Mouse (Mus musculus): ENCODE data around the gene Myh14. TPM values are rescaled to one million over a fixed set of nuclear protein-coding genes. Genes with fewer than 3 reads are reported as not detected.

Gene Myh14
- polyA plus RNA-seq, 1 experiment from 2014 or later, result 0.56 TPM

DNA sequence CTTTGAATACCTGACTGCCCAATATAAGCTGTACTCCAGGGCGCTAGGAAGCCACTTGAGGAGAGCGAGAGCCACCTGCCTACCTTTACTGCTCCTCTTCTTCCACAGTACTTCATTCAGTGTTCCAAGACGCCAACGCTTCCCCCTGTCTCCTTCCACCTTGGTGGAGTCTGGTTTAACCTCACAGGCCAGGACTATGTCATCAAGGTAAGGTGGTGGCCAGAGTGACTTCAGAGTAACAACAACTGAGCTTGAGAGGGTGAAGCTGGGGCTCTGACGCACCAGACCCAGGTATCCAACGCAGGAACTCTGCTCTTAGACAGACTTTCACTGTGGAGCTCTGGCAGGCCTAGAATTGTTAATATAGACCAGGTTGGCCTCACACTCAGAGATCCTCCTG lies 85.0 kb downstream of the Myh14 start:
- H3K4me3 ChIP-seq (ENCODE audit: low read depth, low read length), result no peak overlapping the region
- no peaks in the 10 kb centered on the region; the same call in none of the 2 replicates for H3K4me1 ChIP-seq (ENCODE audit: control insufficient read depth, insufficient read depth, low read length)
- no peak overlapping the region for H3K4me2 ChIP-seq
- no peaks in the 10 kb centered on the region for H3K9me3 ChIP-seq (replicated peaks; ENCODE audit: control insufficient read depth, low read length)
- no peak overlapping the region for H3K9ac ChIP-seq (ENCODE audit: low read depth, low read length)
- no peaks in the 10 kb centered on the region for H3K36me3 ChIP-seq (ENCODE audit: control insufficient read depth, insufficient read depth, low read length)
- WGBS (ENCODE audit: insufficient replicate concordance), result 77% methylated on average over 6 of the region's 6 CpGs
- no peak overlapping the region for H3K27ac ChIP-seq (ENCODE audit: low read depth, low read length)
- peaks cover 55% of the 10 kb centered on the region for H3K27me3 ChIP-seq (ENCODE audit: control insufficient read depth, insufficient read depth, low read length)
- no peak for ATAC-seq (replicated peaks; ENCODE audit: insufficient number of reproducible peaks, low FRiP score, low TSS enrichment)

DNA sequence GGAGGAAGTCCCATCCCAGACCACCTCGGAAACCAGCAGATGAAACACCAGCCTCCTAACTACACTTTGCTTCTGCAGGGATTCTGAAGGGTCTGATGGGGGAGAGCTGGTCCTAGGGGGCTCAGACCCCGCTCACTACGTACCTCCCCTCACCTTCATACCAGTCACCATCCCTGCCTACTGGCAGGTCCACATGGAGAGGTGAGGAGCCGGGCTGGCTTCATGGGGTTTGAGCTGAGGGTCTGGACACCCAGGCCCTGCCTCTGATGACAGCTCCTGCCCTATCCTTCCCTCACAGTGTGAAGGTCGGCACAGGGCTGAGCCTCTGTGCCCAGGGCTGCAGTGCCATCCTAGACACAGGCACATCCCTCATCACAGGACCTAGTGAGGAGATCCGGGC lies 85.7 kb downstream of the Myh14 start:
- Histone ChIP-seq H3K27me3 (ENCODE audit: control insufficient read depth, insufficient read depth, low read length) (peaks cover 48% of the 10 kb centered on the region), H3K4me3 (ENCODE audit: low read depth, low read length) (no peak overlapping the region), H3K27ac (ENCODE audit: low read depth, low read length) (no peak overlapping the region), H3K9ac (ENCODE audit: low read depth, low read length) (no peak overlapping the region), H3K36me3 (ENCODE audit: control insufficient read depth, insufficient read depth, low read length) (no peaks in the 10 kb centered on the region), H3K4me1 (ENCODE audit: control insufficient read depth, insufficient read depth, low read length) (no peaks in the 10 kb centered on the region; the same call in none of the 2 replicates), H3K4me2 (no peak overlapping the region), H3K9me3 (replicated peaks; ENCODE audit: control insufficient read depth, low read length) (no peaks in the 10 kb centered on the region)
- ATAC-seq (replicated peaks; ENCODE audit: insufficient number of reproducible peaks, low FRiP score, low TSS enrichment), result no peak
- WGBS (ENCODE audit: insufficient replicate concordance), result 78% methylated on average over 6 of the region's 6 CpGs

- H3K27ac ChIP-seq (ENCODE audit: low read depth, low read length), result no peak overlapping the region
- no peaks in the 10 kb centered on the region for H3K9me3 ChIP-seq (replicated peaks; ENCODE audit: control insufficient read depth, low read length)
- no peak overlapping the region for H3K4me3 ChIP-seq (ENCODE audit: low read depth, low read length)
- no peak overlapping the region for H3K4me2 ChIP-seq
- 67% methylated on average over 4 of the region's 4 CpGs for WGBS (ENCODE audit: insufficient replicate concordance)
- no peak overlapping the region for H3K9ac ChIP-seq (ENCODE audit: low read depth, low read length)
- H3K4me1 ChIP-seq (ENCODE audit: control insufficient read depth, insufficient read depth, low read length), result no peaks in the 10 kb centered on the region; the same call in none of the 2 replicates
- no peak for ATAC-seq (replicated peaks; ENCODE audit: insufficient number of reproducible peaks, low FRiP score, low TSS enrichment)
- no peaks in the 10 kb centered on the region for H3K36me3 ChIP-seq (ENCODE audit: control insufficient read depth, insufficient read depth, low read length)
- H3K27me3 ChIP-seq (ENCODE audit: control insufficient read depth, insufficient read depth, low read length), result peaks cover 43% of the 10 kb centered on the region
These were observed 86.3 kb downstream of the Myh14 start for GRCm38 (mm10) chr7:44584265-44584804.

DNA sequence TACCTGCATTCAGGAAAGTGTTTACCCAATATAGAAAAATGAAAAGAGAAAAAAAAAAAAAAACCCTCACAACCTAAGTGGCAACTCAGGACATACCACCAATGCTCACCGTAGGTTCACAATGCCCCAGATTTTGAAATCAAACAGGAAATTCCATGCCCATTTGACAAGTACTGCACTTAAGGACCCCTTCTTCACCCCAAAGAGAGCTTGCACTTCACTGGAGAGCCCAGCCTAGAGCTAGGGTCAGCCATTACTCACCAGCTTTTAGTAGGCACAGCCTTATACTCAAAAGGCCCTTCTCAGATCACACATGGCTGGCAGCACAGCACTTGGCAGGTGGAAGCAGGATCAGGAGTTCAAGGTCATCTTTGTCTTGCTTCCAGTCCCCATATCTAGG lies 87.5 kb downstream of the Myh14 start:
- no peak overlapping the region for H3K4me3 ChIP-seq (ENCODE audit: low read depth, low read length)
- H3K9me3 ChIP-seq (replicated peaks; ENCODE audit: control insufficient read depth, low read length), result no peaks in the 10 kb centered on the region
- H3K36me3 ChIP-seq (ENCODE audit: control insufficient read depth, insufficient read depth, low read length), result no peaks in the 10 kb centered on the region
- peaks cover 31% of the 10 kb centered on the region for H3K27me3 ChIP-seq (ENCODE audit: control insufficient read depth, insufficient read depth, low read length)
- no peak overlapping the region for H3K9ac ChIP-seq (ENCODE audit: low read depth, low read length)
- no peak overlapping the region for H3K27ac ChIP-seq (ENCODE audit: low read depth, low read length)
- ATAC-seq (replicated peaks; ENCODE audit: insufficient number of reproducible peaks, low FRiP score, low TSS enrichment), result no peak
- H3K4me2 ChIP-seq, result no peak overlapping the region
- WGBS (ENCODE audit: insufficient replicate concordance), result 69% methylated on average over 1 of the region's 1 CpGs
- H3K4me1 ChIP-seq (ENCODE audit: control insufficient read depth, insufficient read depth, low read length), result no peaks in the 10 kb centered on the region

- Histone ChIP-seq H3K27ac (ENCODE audit: low read depth, low read length) (no peak overlapping the region), H3K36me3 (ENCODE audit: control insufficient read depth, insufficient read depth, low read length) (no peaks in the 10 kb centered on the region), H3K4me3 (ENCODE audit: low read depth, low read length) (no peak overlapping the region), H3K9me3 (replicated peaks; ENCODE audit: control insufficient read depth, low read length) (no peaks in the 10 kb centered on the region), H3K9ac (ENCODE audit: low read depth, low read length) (no peak overlapping the region), H3K4me1 (ENCODE audit: control insufficient read depth, insufficient read depth, low read length) (no peaks in the 10 kb centered on the region), H3K4me2 (no peak overlapping the region), H3K27me3 (ENCODE audit: control insufficient read depth, insufficient read depth, low read length) (peaks cover 27% of the 10 kb centered on the region)
- 65% methylated on average over 5 of the region's 5 CpGs for WGBS (ENCODE audit: insufficient replicate concordance)
- ATAC-seq (replicated peaks; ENCODE audit: insufficient number of reproducible peaks, low FRiP score, low TSS enrichment), result no peak
These were observed 87.9 kb downstream of the Myh14 start for GRCm38 (mm10) chr7:44582709-44583108.

- H3K36me3 ChIP-seq (ENCODE audit: control insufficient read depth, insufficient read depth, low read length), result no peaks in the 10 kb centered on the region
- no peaks in the 10 kb centered on the region for H3K4me1 ChIP-seq (ENCODE audit: control insufficient read depth, insufficient read depth, low read length)
- no peaks in the 10 kb centered on the region for H3K9me3 ChIP-seq (replicated peaks; ENCODE audit: control insufficient read depth, low read length)
- H3K9ac ChIP-seq (ENCODE audit: low read depth, low read length), result no peak overlapping the region
- ATAC-seq (replicated peaks; ENCODE audit: insufficient number of reproducible peaks, low FRiP score, low TSS enrichment), result no peak
- no peak overlapping the region for H3K27ac ChIP-seq (ENCODE audit: low read depth, low read length)
- H3K4me3 ChIP-seq (ENCODE audit: low read depth, low read length), result no peak overlapping the region
- H3K4me2 ChIP-seq, result no peak overlapping the region
- 48% methylated on average over 6 of the region's 6 CpGs for WGBS (ENCODE audit: insufficient replicate concordance)
- peaks cover 16% of the 10 kb centered on the region for H3K27me3 ChIP-seq (ENCODE audit: control insufficient read depth, insufficient read depth, low read length)
These were observed 89.0 kb downstream of the Myh14 start for GRCm38 (mm10) chr7:44581637-44582036.

- no peak overlapping the region for H3K4me2 ChIP-seq
- no peak overlapping the region for H3K4me3 ChIP-seq (ENCODE audit: low read depth, low read length)
- no peak overlapping the region for H3K27ac ChIP-seq (ENCODE audit: low read depth, low read length)
- no peak for ATAC-seq (replicated peaks; ENCODE audit: insufficient number of reproducible peaks, low FRiP score, low TSS enrichment)
- H3K36me3 ChIP-seq (ENCODE audit: control insufficient read depth, insufficient read depth, low read length), result no peaks in the 10 kb centered on the region
- H3K9me3 ChIP-seq (replicated peaks; ENCODE audit: control insufficient read depth, low read length), result no peaks in the 10 kb centered on the region
- H3K27me3 ChIP-seq (ENCODE audit: control insufficient read depth, insufficient read depth, low read length), result no peaks in the 10 kb centered on the region; the same call in 1 of the 2 replicates
- 39% methylated on average over 5 of the region's 5 CpGs for WGBS (ENCODE audit: insufficient replicate concordance)
- H3K9ac ChIP-seq (ENCODE audit: low read depth, low read length), result no peak overlapping the region
- H3K4me1 ChIP-seq (ENCODE audit: control insufficient read depth, insufficient read depth, low read length), result no peaks in the 10 kb centered on the region
These were observed 94.3 kb downstream of the Myh14 start for GRCm38 (mm10) chr7:44576333-44576844.

DNA sequence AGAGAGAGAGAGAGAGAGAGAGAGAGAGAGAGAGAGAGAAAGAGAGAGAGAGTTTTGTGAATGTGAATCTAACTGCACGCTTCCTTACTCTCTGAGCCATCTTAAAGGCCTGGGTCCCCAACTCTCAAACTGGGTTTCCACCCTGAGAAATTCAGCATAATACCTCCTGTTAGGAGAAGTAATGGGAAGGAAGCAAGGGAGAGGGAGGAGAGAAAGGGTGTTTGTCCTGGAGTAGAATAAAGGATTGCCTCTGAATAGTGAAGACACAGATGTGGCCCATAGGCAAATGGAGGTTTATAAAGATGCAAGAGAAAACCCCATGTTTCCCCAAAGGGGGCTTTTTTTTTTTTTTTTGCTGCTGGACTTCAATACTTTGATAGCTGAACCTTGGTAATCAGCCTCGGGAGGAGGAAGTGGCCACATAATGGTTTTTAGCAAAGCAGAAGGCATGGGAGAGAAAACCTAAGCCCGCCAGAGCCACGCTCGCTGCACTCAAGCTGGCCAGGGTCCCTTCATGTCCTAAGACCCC lies 97.6 kb downstream of the Myh14 start:
- Histone ChIP-seq H3K4me3 (ENCODE audit: low read depth, low read length) (no peak overlapping the region), H3K9me3 (replicated peaks; ENCODE audit: control insufficient read depth, low read length) (no peaks in the 10 kb centered on the region), H3K27ac (ENCODE audit: low read depth, low read length) (no peak overlapping the region), H3K27me3 (ENCODE audit: control insufficient read depth, insufficient read depth, low read length) (0 out of 2 replicates have a peak, but pooled peaks cover 2% of the 10 kb centered on the region), H3K36me3 (ENCODE audit: control insufficient read depth, insufficient read depth, low read length) (no peaks in the 10 kb centered on the region), H3K4me2 (no peak overlapping the region), H3K4me1 (ENCODE audit: control insufficient read depth, insufficient read depth, low read length) (no peaks in the 10 kb centered on the region), H3K9ac (ENCODE audit: low read depth, low read length) (no peak overlapping the region)
- 76% methylated on average over 5 of the region's 5 CpGs for WGBS (ENCODE audit: insufficient replicate concordance)
- no peak for ATAC-seq (replicated peaks; ENCODE audit: insufficient number of reproducible peaks, low FRiP score, low TSS enrichment)

DNA sequence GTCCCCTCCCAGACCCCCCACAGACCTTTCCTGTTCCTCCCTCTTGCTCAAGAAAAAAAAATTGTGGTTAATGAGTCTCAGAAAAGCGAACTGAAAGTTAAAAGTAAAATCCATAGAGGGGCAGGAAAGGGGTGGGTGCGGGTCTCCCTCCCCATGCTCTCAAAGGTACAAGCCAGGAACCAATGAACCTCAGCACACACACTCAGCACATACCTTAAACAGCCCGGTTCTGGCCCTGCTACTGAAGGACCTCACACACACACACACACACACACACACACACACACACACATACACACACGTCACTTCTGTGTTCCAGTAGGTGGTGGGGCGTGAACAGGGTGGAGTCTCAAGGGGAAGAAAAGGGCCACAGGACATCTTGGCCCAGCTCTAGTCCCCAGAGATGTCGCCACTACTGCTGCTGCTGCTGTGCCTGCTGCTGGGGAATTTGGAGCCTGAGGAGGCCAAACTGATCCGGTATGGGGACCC lies 98.4 kb downstream of the Myh14 start, which contains the start of gene Napsa:
TSS of gene Napsa (plus strand) at position 168 of the 489 bp plus-strand sequence.
- Histone ChIP-seq H3K4me2 (no peak within 1 kb of the TSS), H3K27me3 (ENCODE audit: control insufficient read depth, insufficient read depth, low read length) (peaks cover 2% of the 10 kb centered on the region; the same call in 1 of the 2 replicates), H3K4me3 (ENCODE audit: low read depth, low read length) (no peak within 1 kb of the TSS), H3K36me3 (ENCODE audit: control insufficient read depth, insufficient read depth, low read length) (no peaks in the 10 kb centered on the region), H3K9me3 (replicated peaks; ENCODE audit: control insufficient read depth, low read length) (no peaks in the 10 kb centered on the region), H3K9ac (ENCODE audit: low read depth, low read length) (no peak within 1 kb of the TSS), H3K4me1 (ENCODE audit: control insufficient read depth, insufficient read depth, low read length) (no peaks in the 10 kb centered on the region), H3K27ac (ENCODE audit: low read depth, low read length) (no peak within 1 kb of the TSS)
- 36% methylated on average over 7 of the region's 7 CpGs for WGBS (ENCODE audit: insufficient replicate concordance)
- no peak for ATAC-seq (replicated peaks; ENCODE audit: insufficient number of reproducible peaks, low FRiP score, low TSS enrichment)

Measured in heart, embryonic 11.5 days (tissue).